Mouse (Mus musculus) skeletal muscle tissue, adult 2 months (tissue): ENCODE results near the gene Prrc2a.

Experiments used
- DNase-seq: peaks from one replicate; pipeline ENCODE4 v3.0.0-alpha.2; 2012; ENCODE audit warnings: low read depth, low spot score

Prrc2a gene

DNA sequence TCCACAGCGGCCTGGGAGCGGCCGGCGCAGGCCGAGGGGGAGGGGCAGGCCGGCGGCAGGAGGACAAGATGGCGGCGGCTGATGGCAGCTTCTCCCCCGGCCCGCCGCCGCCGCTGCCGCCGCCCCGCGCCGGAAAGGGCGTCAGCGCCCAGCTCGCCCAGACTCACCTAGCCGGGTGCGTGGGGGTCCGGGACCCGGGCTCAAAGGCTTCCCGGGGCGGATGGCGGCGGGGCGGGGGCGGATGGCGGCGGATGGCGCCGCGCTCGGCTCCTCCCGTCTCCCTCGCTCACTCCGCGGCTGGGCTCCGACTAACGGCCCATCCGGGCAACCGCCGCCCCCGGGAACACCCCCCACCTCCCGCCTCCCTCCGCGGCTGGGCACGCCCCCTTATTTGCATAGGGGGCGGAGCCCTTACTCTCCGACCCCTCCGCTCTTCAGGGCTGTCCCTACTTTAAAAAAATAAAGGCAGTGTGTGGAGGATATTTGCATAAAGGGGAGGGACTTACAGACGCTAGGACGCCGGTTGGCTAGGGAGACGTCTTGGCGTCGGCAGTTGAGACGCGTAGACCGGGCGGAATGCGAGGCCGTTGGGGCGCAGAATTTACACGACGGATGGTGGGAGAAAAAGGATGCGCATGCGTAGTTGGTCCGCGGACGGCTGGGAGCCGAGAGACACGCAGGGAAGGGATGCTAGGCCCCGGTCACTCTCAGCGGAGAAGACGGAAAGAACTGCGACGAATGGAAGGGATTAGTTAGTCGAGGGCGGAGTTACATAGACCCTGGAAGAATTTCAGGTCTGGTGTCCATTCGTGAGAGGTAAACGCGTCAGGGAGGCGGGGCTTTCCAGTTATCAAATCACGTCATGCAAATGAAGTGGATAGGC, at the start of gene Prrc2a:
Gene Prrc2a, minus strand, starts transcription at position 330 of the 883 bp plus-strand sequence.
- peak; percentile 100 for DNase-seq

DNA sequence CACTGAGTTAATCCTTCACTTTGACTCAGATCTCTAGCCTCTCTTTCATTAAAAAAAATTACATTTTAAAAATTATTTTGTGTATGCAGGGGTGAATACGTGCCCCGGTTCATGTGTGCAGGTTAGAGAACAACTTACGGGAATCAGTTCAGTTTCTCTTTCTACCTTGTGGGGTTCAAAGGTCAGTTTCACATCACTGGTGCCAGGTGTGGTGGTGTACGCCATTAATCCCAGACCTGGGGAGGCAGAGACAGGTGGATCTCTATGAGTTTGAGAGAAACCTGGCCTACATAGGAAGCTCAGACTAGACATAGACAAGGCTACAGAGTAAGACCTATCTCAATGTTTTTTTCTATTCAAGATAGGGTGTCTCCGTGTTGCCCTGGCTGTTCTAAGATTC, 48.4 kb upstream of the Prrc2a start:
- DNase-seq, result no peak

DNA sequence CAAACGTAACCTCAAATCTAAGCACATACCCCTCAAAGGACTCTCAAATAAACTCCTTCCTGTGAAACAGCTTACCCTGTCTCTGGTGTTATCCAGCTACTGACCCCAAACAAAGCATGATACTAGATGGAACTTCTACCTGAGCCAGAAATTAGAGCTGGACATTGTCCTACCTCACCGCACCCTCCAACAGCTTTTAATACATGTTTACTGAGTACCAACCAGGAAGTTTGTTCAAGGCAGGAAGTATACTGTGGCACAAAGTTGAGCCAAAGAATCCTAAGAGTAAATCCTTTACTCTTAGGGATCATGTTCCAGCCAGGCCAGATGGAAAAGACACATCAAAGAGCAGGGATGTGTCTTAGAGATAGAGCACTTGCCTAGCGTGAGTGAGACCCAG, 45.9 kb upstream of the Prrc2a start:
- DNase-seq, result no peak

DNA sequence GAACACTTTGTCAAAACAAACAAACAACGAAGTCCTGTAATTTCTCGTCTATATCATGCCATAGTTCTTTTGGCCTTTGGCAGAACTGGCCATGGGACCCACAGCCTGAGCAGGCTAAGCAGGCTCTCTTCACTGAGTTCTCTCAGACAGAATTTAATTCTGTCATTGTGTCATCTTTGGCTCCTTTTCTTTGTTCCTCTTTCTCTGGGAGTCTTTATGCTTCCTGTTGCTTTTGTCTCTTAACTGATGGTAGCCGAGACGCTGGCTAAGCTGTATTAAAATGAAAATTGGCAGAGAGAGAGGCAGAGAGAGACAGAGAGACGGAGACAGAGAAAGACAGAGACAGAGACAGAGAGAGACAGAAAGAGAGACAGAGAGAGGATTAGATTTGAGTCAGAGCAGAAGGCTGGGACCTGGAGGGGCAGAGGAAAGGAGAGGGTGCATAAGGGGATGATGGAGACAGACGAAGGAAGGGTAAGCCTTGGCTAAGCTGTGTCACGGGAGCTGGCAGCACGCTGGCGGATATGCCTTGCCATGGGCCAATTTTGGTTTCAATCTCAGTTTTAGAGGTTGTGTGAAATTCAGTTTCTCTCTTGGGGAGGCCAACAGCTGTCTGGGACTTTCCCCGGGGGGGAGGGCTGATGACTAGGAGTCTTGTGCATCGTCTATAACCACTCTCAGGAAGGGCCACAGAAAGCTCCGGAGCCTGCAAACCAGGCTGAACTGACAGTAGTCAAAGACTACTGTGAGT, 45.3 kb upstream of the Prrc2a start:
- no peak for DNase-seq

DNA sequence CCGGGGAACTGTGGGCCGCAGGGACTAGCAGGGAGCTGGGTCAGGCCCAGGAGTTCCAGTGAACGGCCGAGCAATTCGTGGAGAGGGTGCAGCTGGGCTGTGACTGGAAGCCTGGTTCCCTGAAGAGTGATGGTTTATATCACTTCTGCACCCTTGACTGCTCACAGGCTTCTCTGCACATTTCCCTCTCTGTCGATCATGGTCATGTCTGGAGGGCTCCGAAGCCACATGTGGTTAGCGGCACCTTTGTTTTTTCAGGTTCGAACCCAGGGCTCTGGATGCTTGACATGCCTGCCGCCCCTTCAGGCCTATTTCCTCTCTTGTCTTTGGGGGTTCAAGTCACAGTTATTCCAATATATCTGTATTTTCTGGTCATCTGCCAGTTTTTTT, 40.7 kb upstream of the Prrc2a start:
- no peak for DNase-seq

DNA sequence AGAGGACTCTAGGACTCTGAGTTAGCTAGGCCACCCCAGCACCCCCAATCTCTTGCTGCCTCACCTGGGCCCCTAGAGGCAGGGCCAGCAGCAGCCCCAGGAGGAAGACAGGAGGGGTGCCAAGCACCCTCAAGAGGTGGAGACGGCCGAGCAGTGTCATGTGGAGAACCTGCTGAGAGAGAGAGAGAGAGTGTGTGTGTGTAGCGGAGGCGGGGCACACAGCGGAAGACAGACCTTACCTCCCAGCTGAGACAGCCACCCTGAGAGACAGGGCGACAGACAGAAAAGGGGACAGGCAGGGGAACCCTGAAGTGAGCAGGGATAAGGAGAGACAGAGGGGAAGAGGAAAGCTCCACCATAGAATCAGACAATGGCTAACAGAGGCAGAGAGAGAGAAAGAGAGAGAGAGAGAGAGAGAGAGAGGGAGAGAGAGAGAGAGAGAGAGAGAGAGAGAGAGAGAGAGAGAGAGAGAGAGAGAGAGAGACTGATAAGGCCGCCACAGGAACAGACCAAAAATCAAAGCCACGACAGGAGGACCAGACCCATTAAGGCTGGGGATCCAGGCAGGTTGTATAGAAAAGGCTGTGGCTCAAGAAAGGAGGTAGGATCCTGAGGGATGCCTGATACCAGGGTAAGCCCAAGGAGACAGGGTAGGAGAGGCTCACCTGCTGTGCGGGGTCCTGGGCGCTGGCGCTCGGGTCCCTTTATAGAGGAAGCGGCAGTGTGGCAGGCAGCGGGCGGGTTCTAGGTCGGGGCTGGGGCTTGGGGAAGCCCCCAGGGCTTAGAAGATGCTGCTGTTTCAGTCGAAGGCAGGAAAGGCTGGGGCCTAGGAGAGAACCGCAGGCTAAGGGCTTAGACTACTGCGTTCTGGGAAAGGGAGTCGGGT, 40.0 kb upstream of the Prrc2a start, which contains the start of gene Lta:
Gene Lta, minus strand, starts transcription at position 858 of the 886 bp plus-strand sequence.
- DNase-seq, result no peak

DNA sequence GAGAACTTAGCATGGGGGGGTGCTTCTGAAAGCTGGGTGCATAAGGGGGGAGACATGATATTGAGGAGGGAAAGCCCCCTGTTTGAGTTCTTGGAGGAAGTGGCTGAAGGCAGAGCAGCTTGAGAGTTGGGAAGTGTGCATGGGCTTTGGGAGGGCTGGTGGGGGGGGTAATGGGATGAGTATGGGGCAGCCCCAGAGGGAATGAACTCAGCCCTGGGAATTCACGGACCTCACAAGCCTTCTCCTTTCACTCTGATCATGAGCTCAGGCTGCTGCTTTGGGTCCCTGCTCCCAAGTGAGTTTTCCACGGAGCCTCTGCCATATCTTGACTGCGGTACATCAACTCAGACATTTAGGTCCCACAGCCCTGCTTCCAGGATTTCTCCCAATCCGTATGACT, 37.7 kb upstream of the Prrc2a start:
- DNase-seq, result no peak

DNA sequence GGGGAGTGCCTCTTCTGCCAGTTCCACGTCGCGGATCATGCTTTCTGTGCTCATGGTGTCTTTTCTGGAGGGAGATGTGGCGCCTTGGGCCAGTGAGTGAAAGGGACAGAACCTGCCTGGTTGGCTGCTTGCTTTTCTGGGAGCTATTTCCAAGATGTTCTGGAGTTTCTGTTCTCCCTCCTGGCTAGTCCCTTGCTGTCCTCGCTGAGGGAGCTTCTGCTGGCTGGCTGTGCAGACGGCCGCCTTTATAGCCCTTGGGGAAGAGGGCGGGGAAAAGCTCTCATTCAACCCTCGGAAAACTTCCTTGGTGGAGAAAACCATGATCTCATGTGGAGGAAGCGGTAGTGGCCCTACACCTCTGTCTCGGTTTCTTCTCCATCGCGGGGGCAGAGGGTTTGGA, 37.1 kb upstream of the Prrc2a start, which contains the start of gene Tnf:
Gene Tnf, minus strand, starts transcription at position 221 of the 400 bp plus-strand sequence.
- DNase-seq, result peak; percentile 63

DNA sequence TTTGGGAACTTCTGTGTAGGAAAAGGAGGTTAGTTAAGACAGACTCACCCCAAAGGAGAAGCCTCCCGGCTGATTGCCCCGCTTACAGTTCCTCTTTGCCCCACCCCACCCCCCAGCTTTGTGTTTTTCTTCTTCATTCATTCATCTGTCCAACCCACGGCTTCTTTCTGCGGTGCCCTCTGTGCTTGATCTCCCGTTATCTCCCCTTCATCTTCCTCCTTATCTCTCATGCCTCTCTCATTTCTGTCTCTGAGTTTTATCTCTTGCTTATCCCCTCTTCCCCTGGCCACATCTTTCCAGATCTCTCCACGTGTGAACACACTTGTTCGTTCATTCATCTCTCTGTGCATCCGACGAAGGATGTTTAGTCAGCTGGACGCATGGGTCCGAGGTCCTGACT, 36.4 kb upstream of the Prrc2a start:
- no peak for DNase-seq

DNA sequence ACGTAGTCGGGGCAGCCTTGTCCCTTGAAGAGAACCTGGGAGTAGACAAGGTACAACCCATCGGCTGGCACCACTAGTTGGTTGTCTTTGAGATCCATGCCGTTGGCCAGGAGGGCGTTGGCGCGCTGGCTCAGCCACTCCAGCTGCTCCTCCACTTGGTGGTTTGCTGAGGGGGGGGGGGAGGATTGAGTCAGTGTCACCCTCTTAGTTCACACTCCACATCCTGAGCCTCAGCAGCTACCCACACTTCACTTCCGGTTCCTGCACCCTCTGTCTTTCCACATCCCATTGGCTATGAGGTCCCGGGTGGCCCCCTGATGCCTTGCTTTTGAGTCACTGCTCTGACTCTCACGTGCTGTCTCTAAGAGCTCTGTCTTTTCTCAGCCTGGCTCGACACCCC, 35.7 kb upstream of the Prrc2a start:
- DNase-seq, result peak; percentile 43

DNA sequence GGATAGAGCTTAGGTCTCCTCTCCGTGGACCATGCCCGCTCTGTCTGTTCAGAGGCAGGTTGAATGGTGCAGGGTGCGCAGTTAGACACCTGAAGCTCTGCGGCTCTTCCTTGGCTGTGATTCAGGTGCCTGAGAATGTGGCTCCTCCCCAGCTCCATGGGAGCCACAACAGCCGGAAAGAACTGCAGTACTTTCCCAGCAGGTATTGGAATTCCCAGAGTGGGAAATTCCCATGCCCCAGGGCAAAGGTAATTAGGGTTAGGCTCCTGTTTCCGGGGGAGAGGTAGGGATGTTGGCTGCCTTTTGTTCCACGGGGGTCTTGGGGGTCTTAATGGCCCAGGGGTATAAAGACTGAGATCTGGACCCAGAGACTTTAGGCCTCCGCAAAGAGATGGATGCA, 34.2 kb upstream of the Prrc2a start:
- no peak for DNase-seq

DNA sequence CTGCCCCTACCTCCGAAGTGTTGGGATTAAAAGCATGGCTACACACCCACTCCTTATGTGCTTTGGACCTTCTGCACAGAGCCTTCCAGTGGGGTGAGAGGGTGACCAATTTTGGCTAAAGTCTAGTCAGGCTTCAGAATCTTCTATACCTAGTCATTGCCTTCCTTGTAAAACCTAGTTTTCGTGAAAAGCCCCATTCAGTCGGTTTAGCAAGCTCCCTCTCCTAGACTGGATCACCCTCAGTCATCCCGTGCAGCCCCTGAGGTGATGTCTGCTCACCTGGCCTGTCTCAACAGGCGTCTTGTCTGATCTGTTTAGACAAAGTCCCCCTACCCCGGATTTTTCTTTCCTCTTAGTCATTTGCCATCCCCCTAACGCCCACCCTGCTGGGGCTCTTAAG, 33.3 kb upstream of the Prrc2a start:
- no peak for DNase-seq

DNA sequence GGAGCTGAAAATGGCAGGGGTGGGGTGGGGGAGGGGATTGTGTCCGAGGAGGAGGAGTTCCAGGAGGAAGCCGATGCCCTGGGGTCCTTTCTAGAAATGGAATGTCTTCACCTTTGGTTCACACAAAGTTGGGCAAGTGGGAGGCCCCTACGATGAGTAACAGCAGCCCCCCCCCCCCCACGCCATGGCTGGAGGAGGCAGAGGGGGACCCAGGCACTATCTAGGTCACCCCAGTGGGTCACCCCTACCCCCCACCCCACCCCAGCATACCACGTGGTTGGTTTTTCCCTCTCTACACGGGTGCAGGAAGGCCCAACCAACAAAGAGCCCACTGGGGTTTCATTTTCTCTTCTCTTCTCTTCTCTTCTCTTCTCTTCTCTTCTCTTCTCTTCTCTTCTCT, 32.4 kb upstream of the Prrc2a start:
- DNase-seq, result no peak

DNA sequence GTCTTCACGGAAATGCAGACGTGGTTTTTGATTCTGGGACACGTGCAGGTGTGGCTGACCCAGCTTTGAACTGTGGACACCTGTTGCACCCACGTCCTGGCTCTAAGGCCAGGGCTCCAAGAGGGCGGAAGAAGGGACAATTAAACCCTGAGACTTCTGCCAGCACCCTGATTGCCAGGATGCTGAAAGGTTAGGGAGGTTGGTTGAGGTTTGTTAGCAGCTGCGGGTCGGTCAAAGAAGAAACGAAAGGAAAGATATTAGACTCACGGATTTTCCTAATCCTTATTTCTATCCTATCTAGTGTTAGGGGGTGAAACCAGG, 31.6 kb upstream of the Prrc2a start:
- DNase-seq, result no peak

DNA sequence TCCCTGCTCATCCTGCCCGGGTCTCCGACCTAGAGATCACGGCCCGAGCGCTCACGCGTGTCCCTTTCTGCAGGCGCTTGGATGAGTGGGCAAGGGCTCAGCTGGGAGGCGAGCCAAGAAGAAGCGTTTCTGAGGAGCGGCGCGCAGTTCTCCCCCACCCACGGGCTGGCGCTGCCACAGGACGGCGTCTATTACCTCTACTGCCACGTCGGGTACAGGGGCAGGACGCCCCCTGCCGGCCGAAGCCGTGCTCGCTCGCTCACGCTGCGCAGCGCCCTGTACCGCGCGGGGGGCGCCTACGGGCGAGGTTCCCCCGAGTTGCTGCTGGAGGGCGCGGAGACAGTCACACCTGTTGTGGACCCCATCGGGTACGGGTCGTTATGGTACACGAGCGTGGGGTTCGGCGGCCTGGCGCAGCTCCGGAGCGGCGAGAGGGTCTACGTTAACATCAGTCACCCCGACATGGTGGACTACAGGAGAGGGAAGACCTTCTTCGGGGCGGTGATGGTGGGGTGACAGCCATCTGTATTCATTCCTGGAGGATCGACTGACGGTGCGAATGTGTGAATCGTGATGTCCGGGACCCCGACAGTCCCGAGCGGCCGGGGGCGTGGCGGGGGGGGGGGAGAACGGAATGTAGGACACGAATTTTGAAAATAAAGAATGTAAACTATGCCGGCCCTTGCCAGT, 31.1 kb upstream of the Prrc2a start:
- DNase-seq, result peak; percentile 51

DNA sequence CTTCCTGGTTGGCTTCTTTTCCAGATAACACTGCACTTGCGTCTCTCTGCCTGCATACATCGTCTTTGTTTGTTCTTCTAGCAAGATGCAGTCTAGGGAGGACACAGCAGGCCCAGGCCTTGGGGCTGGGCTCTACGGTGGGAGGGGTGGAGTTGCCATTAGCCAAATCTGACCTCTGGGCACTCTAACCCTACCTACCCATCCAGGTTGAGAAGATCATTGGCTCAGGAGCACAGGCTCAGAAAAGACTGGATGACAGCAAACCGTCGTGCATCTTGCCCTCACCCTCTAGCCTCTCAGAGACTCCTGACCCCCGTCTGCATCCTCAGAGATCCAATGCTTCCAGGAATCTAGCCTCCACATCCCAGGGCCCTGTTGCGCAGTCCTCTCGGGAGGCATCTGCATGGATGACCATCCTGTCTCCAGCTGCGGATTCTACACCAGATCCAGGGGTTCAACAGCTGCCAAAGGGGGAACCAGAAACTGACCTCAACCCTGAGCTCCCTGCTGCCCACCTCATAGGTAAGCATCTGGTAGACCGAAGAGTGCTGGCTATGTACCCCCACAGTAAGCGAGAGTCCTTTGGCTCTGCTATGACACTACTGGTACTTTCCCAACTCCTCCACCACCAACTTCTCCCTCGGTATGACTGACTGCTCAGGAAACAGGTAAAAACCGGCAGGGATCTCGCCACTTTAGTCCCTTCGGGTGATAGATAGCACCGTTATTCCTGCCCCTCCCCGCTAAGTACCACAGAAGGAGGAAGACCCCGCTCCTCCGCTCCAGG, 30.3 kb upstream of the Prrc2a start:
- DNase-seq, result no peak

DNA sequence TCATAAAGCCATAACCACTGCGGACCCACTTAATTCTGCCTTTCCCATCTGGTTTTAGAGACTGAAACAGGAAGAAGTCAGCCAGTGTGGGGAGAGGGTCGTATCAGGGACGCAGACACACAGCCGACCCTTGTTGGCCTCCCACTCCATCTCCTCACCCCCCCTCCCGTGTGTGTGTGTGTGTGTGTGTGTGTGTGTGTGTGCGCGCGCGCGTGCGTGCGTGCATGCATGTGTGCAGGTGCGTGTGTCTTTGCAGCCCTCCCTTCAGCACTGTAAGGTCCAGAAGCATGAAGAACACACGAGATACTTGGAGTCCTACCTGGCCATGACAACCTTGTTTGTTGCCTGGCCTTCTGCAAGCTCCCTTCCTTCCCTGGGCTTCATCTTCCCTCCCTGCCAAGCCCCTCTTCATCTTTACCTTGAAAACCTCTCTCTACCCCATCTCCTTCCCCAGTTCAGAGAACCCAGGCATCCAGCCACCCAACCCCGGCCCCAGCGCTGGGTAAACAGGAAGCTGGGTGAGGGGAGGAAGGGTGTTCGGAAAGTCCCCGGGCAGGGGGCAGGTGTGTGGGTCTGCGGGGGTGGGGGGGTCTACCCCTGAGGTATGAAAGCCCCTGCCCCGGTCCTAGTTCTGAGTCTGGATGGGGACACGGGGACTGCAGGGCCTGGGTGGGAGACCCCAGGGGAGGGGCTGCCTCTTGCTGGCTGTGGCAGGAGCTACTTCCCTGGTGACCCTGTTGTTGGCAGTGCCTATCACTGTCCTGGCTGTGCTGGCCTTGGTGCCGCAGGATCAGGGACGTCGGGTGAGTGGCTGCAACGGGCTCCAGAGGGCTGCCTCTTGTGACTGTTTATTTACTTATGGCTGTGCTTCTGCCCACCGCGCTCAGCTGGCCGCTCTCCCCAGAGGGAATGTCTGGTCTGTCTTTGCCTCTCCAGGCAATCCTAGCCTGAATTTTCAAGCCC, 29.5 kb upstream of the Prrc2a start, which contains the start of gene Ltb:
Gene Ltb, plus strand, starts transcription at position 559 of the 963 bp plus-strand sequence.
- no peak for DNase-seq

DNA sequence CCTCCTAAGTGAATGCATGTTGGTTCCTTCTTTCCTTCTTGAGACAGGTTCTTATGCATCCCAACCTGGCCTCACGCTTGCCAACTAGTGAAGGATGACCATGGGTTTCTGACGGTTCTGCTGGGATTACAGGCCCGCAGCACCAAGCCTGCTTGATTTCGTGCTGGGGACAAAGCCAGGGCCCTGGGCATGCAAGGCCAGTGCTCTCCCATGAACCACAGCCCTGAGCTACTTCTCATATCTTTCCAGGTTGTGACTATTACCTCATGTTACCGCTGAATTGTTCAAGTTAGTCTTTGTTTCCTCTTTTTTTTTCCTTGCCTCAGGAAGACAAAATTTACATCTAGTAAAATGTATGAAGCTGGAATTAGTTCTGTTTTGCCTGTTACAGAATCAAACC, 28.2 kb upstream of the Prrc2a start:
- DNase-seq, result no peak

DNA sequence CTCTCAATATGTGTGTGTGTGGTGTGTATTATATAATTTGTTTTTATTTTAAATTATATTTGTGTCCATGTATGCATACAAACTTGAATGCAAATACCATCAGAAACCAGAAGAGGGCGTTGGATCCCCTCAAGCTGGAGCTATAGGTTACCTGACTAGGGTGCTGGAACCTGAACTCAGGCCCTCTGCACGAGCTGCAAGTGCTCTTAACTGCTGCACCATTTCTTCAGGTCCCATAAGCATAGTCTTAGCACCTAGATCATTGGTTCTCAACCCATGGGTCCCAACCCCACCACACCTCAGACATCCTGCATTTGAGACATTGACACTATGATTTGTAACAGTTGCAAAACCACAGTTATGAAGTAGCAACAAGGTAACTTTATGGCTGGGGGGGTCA, 27.0 kb upstream of the Prrc2a start:
- no peak for DNase-seq
